Mouse (Mus musculus) thymus, postnatal 0 days (tissue): ENCODE measurements around the gene Slc25a5. TPM values are rescaled to one million over a fixed set of nuclear protein-coding genes. Genes with fewer than 3 reads are reported as not detected.
"Not testable (repeated sequence)": the region's sequence is repeated elsewhere in the genome, so short reads cannot be mapped to it uniquely, and the experiment has no call there.

ENCODE experiments used
- DNase-seq: peaks from one replicate; pipeline ENCODE4 v3.0.0-alpha.2; 2015; ENCODE audit warnings: low spot score
- polyA plus RNA-seq: library from polyadenylated mRNA; unstranded; fragments of >200 nt; fragmentation: Nextera tagmentation; extraction: Ambion mirVana; gene quantifications from 2 replicates; pipeline ENCODE4 v1.2.1, GENCODE M21; 2015

Slc25a5 gene
- polyA plus RNA-seq, result 1,172 and 1,231 TPM in 2 replicates

DNA sequence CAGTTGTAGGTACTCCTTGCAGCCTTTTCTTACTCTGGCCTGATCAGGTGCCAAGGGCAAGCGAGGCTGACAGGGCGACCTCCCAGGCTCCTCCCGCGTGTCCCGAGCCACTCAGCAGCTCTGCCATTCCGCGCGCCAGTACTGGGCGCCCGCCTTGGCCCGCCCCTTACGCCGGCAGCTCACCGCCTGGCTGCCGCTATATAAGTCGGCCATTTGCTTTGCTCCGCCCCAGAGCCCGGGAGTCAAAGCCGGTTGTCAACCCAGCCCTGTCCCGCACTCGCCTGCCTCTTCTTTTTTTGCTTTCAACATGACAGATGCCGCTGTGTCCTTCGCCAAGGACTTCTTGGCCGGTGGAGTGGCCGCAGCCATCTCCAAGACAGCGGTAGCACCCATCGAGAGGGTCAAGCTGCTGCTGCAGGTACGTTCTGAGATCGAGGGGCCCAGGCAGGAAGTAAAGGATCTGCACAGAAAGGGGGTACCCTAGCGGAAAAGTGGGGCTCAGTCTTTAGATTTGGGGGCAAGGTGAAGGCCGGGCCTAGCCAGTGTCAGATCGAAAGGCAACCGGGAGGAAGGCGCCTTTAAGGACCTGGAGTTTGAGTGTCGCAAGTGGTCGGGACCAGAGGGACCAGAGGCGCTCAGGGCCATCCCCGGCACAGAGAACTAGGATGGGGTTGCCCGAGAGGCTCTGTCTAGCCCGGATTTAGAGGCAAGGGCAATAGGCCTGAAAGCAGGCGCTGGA is at the start of gene Slc25a5:
Gene Slc25a5 (plus strand): TSS at position 228 of the 739 bp plus-strand sequence.
- DNase-seq, result peak; percentile 88

GRCm38 (mm10) chrX:36746789-36747188 is 48.7 kb upstream of the Slc25a5 start:
- DNase-seq, result no peak

- DNase-seq, result no peak
Observed at GRCm38 (mm10) chrX:36748573-36748972, 46.9 kb upstream of the Slc25a5 start.

GRCm38 (mm10) chrX:36749281-36749785 is 46.1 kb upstream of the Slc25a5 start:
- DNase-seq, result no peak

DNA sequence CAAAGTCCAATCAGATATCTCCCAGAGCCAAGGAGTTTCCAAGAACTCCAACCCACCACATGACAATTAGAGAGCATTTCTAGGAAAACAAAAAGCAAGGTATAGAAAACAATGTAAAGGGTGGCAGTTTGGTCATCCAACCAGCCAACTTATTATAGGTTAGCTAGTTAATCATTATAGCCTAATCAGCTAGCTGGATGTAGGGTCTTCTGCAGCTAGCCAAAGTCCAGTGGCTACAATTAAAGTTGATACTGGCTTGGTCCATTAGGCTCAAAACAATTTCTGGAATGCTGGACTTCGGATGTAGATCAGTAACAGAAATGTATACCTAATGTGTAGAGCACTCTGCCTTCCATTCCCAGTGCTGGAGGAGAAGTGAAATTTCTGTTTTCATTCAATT is 44.9 kb upstream of the Slc25a5 start:
- no peak for DNase-seq

DNA sequence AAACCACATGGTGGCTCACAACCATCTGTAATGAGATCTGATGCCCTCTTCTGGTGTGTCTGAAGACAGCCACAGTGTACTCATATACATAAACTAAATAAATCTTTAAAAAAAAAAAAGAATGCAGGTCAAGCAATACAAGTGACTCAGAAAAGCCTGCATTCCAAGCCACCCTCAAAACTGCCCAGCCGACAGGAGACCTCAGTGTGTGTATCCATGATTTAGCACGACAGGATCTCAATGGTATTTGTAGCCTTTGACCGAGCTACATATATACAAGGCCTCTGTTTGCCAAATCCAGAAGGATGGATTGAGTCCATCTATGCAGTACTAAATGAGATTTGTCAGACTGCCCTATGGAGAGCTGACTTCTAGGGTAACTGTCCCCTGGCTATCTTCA is 42.9 kb upstream of the Slc25a5 start:
- no peak for DNase-seq

DNA sequence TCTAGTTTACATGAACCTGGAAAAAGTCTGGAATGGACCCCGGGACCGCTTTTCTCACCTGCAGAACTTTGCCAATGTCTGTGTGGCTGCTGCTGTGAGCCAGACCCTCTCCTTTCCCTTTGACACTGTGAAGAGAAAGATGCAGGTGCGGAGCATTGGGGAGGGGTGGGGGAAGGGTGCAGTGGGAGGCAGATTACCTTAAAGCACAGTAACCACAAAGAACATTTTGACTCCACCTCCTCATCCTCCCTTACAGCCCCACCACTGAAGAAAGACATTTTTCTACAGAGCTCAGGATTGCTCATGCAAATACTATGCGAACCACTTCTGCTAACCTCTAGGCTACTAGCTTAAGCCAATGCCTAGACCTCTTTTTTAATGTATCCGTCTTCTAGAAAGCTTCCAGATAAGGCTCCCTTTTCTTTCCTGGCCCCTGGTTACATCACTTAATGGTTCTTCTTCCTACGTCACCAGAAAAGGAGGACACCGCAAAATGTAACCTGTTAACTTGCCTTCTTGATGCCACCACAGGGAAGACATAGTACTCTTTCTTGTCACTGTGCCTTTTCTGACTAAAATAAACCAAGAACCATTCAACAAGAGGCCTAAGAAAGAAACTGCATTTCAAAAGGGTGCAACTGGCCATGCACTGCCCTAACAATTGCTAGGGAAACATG is 37.5 kb upstream of the Slc25a5 start:
- peak; percentile 77 for DNase-seq

- peak; percentile 6 for DNase-seq
Observed at GRCm38 (mm10) chrX:36758566-36758965, 36.9 kb upstream of the Slc25a5 start.

GRCm38 (mm10) chrX:36760946-36761635 is 34.4 kb upstream of the Slc25a5 start:
- DNase-seq, result peak; percentile 69

DNA sequence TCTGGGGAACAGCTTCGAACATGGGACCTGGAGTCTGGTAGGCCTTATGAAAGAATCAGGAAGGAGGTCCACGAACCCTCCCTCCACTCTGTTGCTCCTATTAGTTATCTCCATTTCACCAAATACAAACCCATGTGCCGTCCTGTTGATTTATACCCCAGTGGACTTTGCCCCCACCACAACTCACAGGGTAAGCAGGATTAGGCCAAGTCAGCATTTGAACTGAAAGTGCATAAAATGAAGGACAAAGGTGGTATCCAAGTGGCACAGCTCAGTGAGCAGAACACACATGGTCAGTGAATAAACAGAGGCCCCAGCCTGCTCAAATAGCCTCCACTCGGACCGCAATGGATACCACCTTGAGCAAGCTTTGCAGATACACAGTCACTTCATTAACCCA is 33.2 kb upstream of the Slc25a5 start:
- DNase-seq, result no peak

GRCm38 (mm10) chrX:36762894-36763293 is 32.6 kb upstream of the Slc25a5 start:
- DNase-seq, result no peak

GRCm38 (mm10) chrX:36763298-36763933 is 32.0 kb upstream of the Slc25a5 start:
- no peak for DNase-seq

DNA sequence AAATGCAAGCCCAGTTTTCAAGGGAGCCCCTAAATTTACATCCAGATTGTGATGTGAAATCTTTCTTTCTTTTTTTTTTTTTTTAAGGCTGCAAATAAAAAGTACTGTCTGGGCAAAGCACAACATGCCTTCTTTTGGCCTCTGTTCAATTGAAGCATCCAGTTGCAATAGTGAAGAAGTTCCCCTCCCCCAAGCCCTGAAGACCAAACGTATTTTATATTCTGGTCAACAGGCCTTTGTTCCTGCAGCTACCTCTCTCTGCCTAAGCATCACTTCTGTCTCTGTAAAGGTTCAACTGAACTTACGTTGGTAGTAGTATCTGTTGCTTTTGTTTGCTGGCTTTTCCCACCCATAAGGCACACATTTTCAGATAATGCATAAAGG is 31.5 kb upstream of the Slc25a5 start:
- DNase-seq, result no peak

DNA sequence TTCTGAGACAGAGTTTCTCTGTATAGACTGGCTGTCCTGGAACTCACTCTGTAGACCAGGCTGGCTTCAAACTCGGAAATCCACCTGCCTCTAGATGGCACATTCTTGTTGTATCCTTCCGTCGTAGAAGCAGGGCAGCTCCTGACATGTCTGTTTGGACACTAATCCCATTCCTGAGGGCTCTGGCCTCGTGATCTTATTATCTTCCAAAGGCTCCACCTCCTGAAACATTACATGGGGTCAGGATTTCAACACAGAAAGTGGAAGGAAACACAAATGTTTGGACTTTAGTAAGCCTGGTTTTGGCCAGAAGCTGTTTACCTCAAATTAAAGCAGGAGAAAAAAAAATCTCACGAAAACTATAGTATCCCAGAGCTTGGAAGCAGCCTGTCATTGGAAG is 28.1 kb upstream of the Slc25a5 start:
- DNase-seq, result no peak

GRCm38 (mm10) chrX:36772591-36772990 is 22.9 kb upstream of the Slc25a5 start:
- DNase-seq, result no peak

DNA sequence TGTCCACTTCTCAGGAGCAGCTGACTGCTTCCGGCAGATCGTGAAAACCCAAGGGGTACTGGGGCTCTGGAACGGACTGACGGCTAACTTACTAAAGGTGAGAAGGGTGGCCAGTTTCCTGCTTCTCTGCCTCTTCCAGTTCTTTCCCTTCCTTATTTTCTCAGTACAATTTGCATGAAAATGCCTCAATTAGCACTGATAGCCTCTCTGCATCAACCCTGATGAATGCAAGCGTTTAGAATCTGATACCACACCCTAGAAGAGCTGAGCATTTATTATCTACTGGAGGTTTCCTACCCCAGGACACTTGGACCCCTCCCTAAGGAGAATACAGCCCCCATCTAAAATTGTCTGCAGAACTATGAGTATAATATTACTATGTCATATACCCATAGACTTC is 19.9 kb upstream of the Slc25a5 start:
- no peak for DNase-seq

DNA sequence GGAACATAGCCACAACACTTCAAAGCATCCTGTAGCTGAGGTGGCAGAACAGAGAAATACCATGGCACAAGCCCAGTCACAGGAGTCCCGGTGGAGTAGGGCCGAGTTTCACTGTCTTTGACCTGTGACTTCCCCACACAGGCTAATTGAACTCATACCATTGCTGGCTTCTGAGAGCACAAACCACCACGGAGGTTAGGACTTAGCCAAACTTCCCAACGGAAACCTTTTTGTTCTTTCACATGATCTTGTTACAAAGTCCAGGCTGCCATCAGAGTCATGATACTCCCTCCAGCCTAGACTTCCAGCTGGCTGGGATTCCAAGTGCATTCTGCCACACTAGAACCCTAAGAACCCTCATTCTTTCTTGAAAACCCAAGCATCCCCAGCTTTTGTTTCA is 17.8 kb upstream of the Slc25a5 start:
- DNase-seq, result no peak

DNA sequence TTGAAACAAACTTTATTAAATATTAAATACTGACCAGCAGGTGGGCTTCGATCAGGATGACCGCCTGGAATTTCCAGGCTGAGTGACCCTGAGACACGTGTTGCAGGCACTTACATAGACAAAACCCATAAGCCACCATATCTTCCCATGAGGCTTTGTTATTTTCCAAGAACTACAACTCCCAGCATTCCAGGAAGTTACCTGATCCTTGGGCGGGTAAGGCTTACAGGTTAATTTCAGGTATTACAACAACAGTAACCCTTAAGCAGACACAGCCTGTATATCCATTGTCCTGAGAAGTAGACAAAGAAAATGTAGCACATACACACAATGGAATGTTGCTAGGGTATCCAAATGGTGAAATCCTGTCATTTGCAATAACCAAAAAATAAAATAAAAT is 6.1 kb upstream of the Slc25a5 start:
- DNase-seq, result no peak

DNA sequence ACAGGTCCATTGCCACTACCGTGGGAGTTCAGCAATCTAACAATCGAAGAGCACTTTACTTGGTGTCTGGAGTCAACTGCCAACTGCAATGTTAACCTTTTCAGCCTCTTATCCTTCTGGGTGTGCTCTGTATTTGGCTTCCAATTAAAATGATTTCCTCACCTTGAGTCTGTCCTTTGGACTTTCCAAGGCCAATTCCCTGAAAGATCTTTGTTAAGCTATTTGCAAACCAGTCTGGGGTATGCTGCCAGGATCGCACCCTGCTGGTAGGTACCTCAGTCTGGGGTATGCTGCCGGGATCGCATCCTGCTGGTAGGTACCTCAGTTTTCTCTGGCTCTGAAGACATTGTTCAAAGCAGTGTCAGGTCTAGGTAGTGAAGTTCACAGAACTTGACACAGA is 880 bp upstream of the Slc25a5 start:
- no peak for DNase-seq

DNA sequence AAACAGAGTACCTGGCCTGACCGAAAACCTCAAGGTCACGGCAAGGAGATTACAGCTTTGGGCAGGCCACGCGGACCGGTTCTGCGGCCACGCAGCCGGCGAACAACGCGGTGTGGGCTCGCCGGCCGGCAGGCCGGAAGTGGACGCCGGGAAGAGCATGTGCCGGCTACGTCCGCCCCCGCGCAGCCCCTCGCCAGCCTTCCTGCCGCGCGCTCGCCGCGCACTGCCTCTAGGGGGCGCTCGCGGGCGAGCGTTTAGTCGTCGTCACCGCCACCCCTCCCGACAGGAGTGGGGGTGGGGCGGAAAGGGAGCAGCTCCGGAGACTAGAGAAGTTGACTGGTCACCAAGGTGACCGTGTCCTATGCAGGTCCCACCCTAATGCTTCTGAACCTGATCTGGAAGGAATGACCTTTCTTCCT is 721 bp downstream of the Slc25a5 start:
- DNase-seq, result peak; percentile 81

- DNase-seq, result not testable (repeated sequence)
Observed at GRCm38 (mm10) chrX:36796734-36797133, 1.3 kb downstream of the Slc25a5 start.
